Mouse (Mus musculus): ENCODE data around the gene Gm10570. TPM values are rescaled to one million over a fixed set of nuclear protein-coding genes. Genes with fewer than 3 reads are reported as not detected.

Gene Gm10570
- polyA plus RNA-seq, 1 experiment from 2014 or later = not detected

DNA sequence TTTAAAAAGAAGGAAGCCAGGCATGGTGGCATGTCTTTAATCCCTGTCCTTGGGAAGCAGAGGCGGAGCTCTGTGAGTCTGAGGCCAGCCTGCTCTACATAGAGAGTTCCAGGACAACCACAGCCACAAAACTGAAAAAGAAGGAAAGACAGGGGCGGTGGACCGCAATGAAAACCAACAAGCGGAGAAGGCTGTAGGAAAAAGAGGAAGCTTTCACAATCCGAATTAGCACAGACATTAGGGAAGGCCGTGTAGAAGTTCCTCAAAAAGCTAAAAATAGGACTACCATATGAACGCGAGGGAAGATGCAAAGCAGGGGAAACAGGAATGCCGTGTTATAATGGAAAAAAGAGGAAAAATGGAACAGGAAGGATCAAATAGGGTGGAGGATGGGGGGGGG is 24.6 kb downstream of the Gm10570 start:
- no peaks in the 10 kb centered on the region for H3K9me3 ChIP-seq (ENCODE audit: control insufficient read depth, low read length)
- no peak overlapping the region for H3K4me3 ChIP-seq (ENCODE audit: low read depth, low read length)
- ATAC-seq (replicated peaks; ENCODE audit: low FRiP score) (no peak), DNase-seq (ENCODE audit: low spot score) (no peak)
- 84% methylated on average over 9 of the region's 9 CpGs for WGBS
- H3K4me1 ChIP-seq (replicated peaks; ENCODE audit: control insufficient read depth, insufficient read depth, low read length) = no peaks in the 10 kb centered on the region
- no peak overlapping the region for H3K9ac ChIP-seq (ENCODE audit: low read length)
- H3K27me3 ChIP-seq (ENCODE audit: control insufficient read depth, insufficient read depth, low read length) = no peaks in the 10 kb centered on the region; the same call in 1 of the 2 replicates
- no peak overlapping the region for H3K4me2 ChIP-seq (ENCODE audit: low read depth, low read length, severe bottlenecking)
- H3K27ac ChIP-seq (ENCODE audit: low read depth, low read length) = no peak overlapping the region
- H3K36me3 ChIP-seq (ENCODE audit: control insufficient read depth, insufficient read depth, low read length) = no peaks in the 10 kb centered on the region

DNA sequence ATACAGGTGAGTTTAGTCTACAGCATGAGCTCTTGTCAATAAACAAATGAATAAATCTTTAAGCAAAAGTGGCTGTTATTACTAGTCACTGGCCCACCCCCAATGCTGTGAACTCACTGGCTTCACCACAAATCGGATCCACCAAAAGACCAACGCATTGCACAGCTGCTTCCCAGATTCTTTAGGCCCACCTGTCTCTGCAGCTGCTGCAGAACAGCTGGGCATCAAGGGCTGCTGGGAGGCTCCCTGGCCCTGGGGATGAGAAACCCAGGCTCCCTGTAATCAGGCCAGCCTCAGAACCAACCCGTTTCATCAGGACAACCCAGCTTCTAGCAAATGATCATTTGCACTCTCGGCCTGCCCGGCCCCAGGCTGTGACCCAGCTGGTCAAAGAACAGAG is 25.6 kb downstream of the Gm10570 start:
- no peaks in the 10 kb centered on the region for H3K9me3 ChIP-seq (ENCODE audit: control insufficient read depth, low read length)
- no peaks in the 10 kb centered on the region for H3K4me1 ChIP-seq (replicated peaks; ENCODE audit: control insufficient read depth, insufficient read depth, low read length)
- no peak overlapping the region for H3K9ac ChIP-seq (ENCODE audit: low read length)
- H3K27me3 ChIP-seq (ENCODE audit: control insufficient read depth, insufficient read depth, low read length) = no peaks in the 10 kb centered on the region; the same call in 1 of the 2 replicates
- WGBS = 80% methylated on average over 5 of the region's 5 CpGs
- H3K4me2 ChIP-seq (ENCODE audit: low read depth, low read length, severe bottlenecking) = no peak overlapping the region
- ATAC-seq (replicated peaks; ENCODE audit: low FRiP score) = no peak
- H3K27ac ChIP-seq (ENCODE audit: low read depth, low read length) = no peak overlapping the region
- H3K4me3 ChIP-seq (ENCODE audit: low read depth, low read length) = no peak overlapping the region
- no peaks in the 10 kb centered on the region for H3K36me3 ChIP-seq (ENCODE audit: control insufficient read depth, insufficient read depth, low read length)
- no peak for DNase-seq (ENCODE audit: low spot score)

GRCm38 (mm10) chr4:130279105-130279504 is 29.4 kb downstream of the Gm10570 start, which contains the start of gene Serinc2:
Serinc2 (minus strand) TSS chr4:130279205.
- H3K27me3 ChIP-seq (ENCODE audit: control insufficient read depth, insufficient read depth, low read length) = peaks cover 2% of the 10 kb centered on the region; the same call in 1 of the 2 replicates
- no peak within 1 kb of the TSS for H3K27ac ChIP-seq (ENCODE audit: low read depth, low read length)
- ATAC-seq (replicated peaks; ENCODE audit: low FRiP score) = no peak
- peaks cover 3% of the 10 kb centered on the region; the same call in 1 of the 2 replicates for H3K4me1 ChIP-seq (replicated peaks; ENCODE audit: control insufficient read depth, insufficient read depth, low read length)
- no peak within 1 kb of the TSS for H3K9ac ChIP-seq (ENCODE audit: low read length)
- DNase-seq (ENCODE audit: low spot score) = no peak
- H3K4me2 ChIP-seq (ENCODE audit: low read depth, low read length, severe bottlenecking) = no peak within 1 kb of the TSS
- 61% methylated on average over 2 of the region's 2 CpGs for WGBS
- H3K36me3 ChIP-seq (ENCODE audit: control insufficient read depth, insufficient read depth, low read length) = no peaks in the 10 kb centered on the region
- H3K9me3 ChIP-seq (ENCODE audit: control insufficient read depth, low read length) = no peaks in the 10 kb centered on the region
- no peak within 1 kb of the TSS for H3K4me3 ChIP-seq (ENCODE audit: low read depth, low read length)

DNA sequence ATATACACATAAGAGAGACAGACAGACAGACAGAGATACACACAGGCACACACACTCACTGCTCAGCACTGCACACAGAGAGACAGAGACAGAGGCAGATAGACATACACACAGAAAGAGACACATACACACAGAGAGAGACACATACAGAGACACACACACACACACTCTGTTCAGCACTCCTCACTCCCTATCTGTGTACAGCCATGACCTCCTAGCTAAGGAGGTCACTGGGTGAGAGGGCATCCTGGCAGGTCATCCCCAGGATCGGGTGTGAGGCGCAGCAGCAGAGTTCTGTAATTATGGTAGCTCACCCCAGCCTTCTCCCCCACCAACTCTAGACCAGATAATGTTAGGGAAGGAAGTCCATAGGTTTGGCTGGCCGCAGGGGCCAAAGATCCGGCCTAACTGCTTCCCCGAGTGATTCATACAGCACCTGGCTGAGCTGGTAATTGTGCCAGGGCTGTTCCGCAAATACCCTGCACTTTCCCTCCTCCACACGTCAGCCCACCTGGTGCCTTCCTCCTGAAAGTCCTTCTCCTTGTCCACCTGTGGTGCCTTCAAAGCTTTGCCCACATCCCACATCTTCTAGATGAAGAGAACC is 31.8 kb downstream of the Gm10570 start:
- no peak for DNase-seq (ENCODE audit: low spot score)
- ATAC-seq (replicated peaks; ENCODE audit: low FRiP score) = no peak
- H3K4me3 ChIP-seq (ENCODE audit: low read depth, low read length) = no peak overlapping the region
- H3K9me3 ChIP-seq (ENCODE audit: control insufficient read depth, low read length) = no peaks in the 10 kb centered on the region
- no peak overlapping the region for H3K4me2 ChIP-seq (ENCODE audit: low read depth, low read length, severe bottlenecking)
- no peak overlapping the region for H3K27ac ChIP-seq (ENCODE audit: low read depth, low read length)
- peaks cover 3% of the 10 kb centered on the region; the same call in 1 of the 2 replicates for H3K4me1 ChIP-seq (replicated peaks; ENCODE audit: control insufficient read depth, insufficient read depth, low read length)
- no peaks in the 10 kb centered on the region for H3K36me3 ChIP-seq (ENCODE audit: control insufficient read depth, insufficient read depth, low read length)
- H3K9ac ChIP-seq (ENCODE audit: low read length) = no peak overlapping the region
- 68% methylated on average over 7 of the region's 7 CpGs for WGBS
- H3K27me3 ChIP-seq (ENCODE audit: control insufficient read depth, insufficient read depth, low read length) = peaks cover 2% of the 10 kb centered on the region; the same call in 1 of the 2 replicates

- Histone ChIP-seq H3K9me3 (ENCODE audit: control insufficient read depth, low read length) (no peaks in the 10 kb centered on the region), H3K27ac (ENCODE audit: low read depth, low read length) (no peak overlapping the region), H3K27me3 (ENCODE audit: control insufficient read depth, insufficient read depth, low read length) (peaks cover 2% of the 10 kb centered on the region; the same call in 1 of the 2 replicates), H3K36me3 (ENCODE audit: control insufficient read depth, insufficient read depth, low read length) (no peaks in the 10 kb centered on the region), H3K9ac (ENCODE audit: low read length) (peak overlapping the region; percentile 98; the same call in 1 of the 2 replicates), H3K4me2 (ENCODE audit: low read depth, low read length, severe bottlenecking) (peak overlapping the region; percentile 90), H3K4me1 (replicated peaks; ENCODE audit: control insufficient read depth, insufficient read depth, low read length) (peaks cover 3% of the 10 kb centered on the region; the same call in 1 of the 2 replicates), H3K4me3 (ENCODE audit: low read depth, low read length) (peak overlapping the region; percentile 70)
- WGBS = 52% methylated on average over 5 of the region's 5 CpGs
- DNase-seq (ENCODE audit: low spot score) (no peak), ATAC-seq (replicated peaks; ENCODE audit: low FRiP score) (no peak)
Observed at GRCm38 (mm10) chr4:130275823-130276105, 32.7 kb downstream of the Gm10570 start.

DNA sequence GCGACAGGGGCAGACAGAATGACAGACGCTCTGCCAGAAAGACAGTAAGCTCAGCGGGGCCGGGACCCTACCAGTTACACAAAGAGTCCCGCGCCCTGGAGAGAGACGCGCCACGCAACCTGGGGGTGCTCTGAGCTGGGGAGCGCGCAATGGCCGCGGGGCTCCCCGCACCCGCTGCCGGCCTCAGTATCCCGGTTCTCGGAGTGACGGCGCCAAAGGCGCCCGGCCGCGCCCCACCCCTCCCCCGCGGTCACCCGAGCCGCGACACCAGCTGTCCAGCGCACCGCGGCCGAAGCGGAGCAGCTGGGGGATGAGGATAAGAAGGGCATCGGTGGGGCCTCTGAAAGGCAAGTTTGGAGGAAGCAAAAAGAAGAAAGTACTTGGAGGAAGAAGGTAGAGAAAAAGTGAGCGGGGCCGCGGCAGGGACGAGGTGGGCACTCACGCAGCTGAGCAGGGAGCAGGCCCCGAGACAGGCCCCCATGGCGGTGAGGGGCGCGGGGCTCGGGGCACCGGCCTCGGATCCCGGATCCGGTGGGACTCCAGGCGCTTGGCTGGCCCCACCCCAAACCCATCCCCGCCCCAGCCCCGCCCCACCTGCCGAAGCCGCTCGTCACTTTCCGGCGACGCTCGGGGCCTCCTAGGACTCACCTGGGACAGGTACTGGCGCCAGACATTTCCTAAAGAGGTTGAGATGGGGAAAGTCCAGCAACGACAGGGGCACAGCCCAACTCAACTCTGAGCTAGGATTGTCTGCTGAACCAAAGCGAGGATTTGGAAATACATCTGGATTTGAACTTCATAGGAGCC is 33.3 kb downstream of the Gm10570 start:
- peak; percentile 54 for ATAC-seq (replicated peaks; ENCODE audit: low FRiP score)
- H3K9ac ChIP-seq (ENCODE audit: low read length) = peak overlapping the region; percentile 98
- peaks cover 3% of the 10 kb centered on the region; the same call in 1 of the 2 replicates for H3K4me1 ChIP-seq (replicated peaks; ENCODE audit: control insufficient read depth, insufficient read depth, low read length)
- DNase-seq (ENCODE audit: low spot score) = peak; percentile 80
- H3K27ac ChIP-seq (ENCODE audit: low read depth, low read length) = peak overlapping the region; percentile 94
- WGBS = under 1% methylated on average over 53 of the region's 62 CpGs
- no peaks in the 10 kb centered on the region for H3K36me3 ChIP-seq (ENCODE audit: control insufficient read depth, insufficient read depth, low read length)
- H3K9me3 ChIP-seq (ENCODE audit: control insufficient read depth, low read length) = no peaks in the 10 kb centered on the region
- H3K27me3 ChIP-seq (ENCODE audit: control insufficient read depth, insufficient read depth, low read length) = peaks cover 2% of the 10 kb centered on the region; the same call in 1 of the 2 replicates
- H3K4me3 ChIP-seq (ENCODE audit: low read depth, low read length) = peak overlapping the region; percentile 70
- peak overlapping the region; percentile 90 for H3K4me2 ChIP-seq (ENCODE audit: low read depth, low read length, severe bottlenecking)

GRCm38 (mm10) chr4:130274346-130275015 is 34.0 kb downstream of the Gm10570 start:
- under 1% methylated on average over 29 of the region's 29 CpGs for WGBS
- peak; percentile 90 for DNase-seq (ENCODE audit: low spot score)
- Histone ChIP-seq H3K36me3 (ENCODE audit: control insufficient read depth, insufficient read depth, low read length) (no peaks in the 10 kb centered on the region), H3K27me3 (ENCODE audit: control insufficient read depth, insufficient read depth, low read length) (peaks cover 2% of the 10 kb centered on the region; the same call in 1 of the 2 replicates), H3K4me1 (replicated peaks; ENCODE audit: control insufficient read depth, insufficient read depth, low read length) (peaks cover 3% of the 10 kb centered on the region; the same call in 1 of the 2 replicates), H3K27ac (ENCODE audit: low read depth, low read length) (peak overlapping the region; percentile 94), H3K9me3 (ENCODE audit: control insufficient read depth, low read length) (no peaks in the 10 kb centered on the region), H3K9ac (ENCODE audit: low read length) (peak overlapping the region; percentile 98), H3K4me2 (ENCODE audit: low read depth, low read length, severe bottlenecking) (peak overlapping the region; percentile 90), H3K4me3 (ENCODE audit: low read depth, low read length) (peak overlapping the region; percentile 70)
- peak; percentile 85 for ATAC-seq (replicated peaks; ENCODE audit: low FRiP score)

GRCm38 (mm10) chr4:130273698-130274345 is 34.7 kb downstream of the Gm10570 start:
- H3K9me3 ChIP-seq (ENCODE audit: control insufficient read depth, low read length) = no peaks in the 10 kb centered on the region
- H3K27me3 ChIP-seq (ENCODE audit: control insufficient read depth, insufficient read depth, low read length) = peaks cover 2% of the 10 kb centered on the region; the same call in 1 of the 2 replicates
- H3K4me2 ChIP-seq (ENCODE audit: low read depth, low read length, severe bottlenecking) = peak overlapping the region; percentile 90
- H3K4me3 ChIP-seq (ENCODE audit: low read depth, low read length) = peak overlapping the region; percentile 70
- H3K4me1 ChIP-seq (replicated peaks; ENCODE audit: control insufficient read depth, insufficient read depth, low read length) = peaks cover 3% of the 10 kb centered on the region; the same call in 1 of the 2 replicates
- H3K27ac ChIP-seq (ENCODE audit: low read depth, low read length) = peak overlapping the region; percentile 94
- H3K9ac ChIP-seq (ENCODE audit: low read length) = peak overlapping the region; percentile 98
- peak; percentile 52 for ATAC-seq (replicated peaks; ENCODE audit: low FRiP score)
- H3K36me3 ChIP-seq (ENCODE audit: control insufficient read depth, insufficient read depth, low read length) = no peaks in the 10 kb centered on the region
- 8% methylated on average over 12 of the region's 12 CpGs for WGBS
- peak; percentile 63 for DNase-seq (ENCODE audit: low spot score)
